Mouse (Mus musculus): ENCODE data around the gene Zbtb49. TPM values are rescaled to one million over a fixed set of nuclear protein-coding genes. Genes with fewer than 3 reads are reported as not detected.

Zbtb49 gene
- total RNA-seq, 2 experiments from 2014 or later, result 16.2 to 18.8 TPM

DNA sequence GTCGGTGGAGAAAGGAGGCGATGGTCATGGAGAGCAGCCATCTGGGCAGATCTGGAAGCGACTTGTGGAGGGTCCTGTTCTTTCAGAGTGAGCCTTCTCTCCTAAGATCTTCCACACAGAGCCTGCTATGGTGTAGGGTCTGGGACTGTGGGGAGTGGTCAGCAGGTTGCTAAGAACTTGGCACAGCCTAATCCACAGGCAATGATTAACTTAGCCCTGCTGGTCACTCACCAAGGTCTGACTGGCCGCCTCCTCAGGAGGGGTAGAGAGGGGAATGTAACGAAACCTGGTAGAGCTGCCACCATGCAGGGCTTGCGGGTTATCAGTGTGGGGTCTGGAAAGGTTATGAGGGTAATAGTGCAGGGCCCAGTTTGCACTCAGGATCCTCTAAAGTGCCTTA lies 79.4 kb downstream of the Zbtb49 start:
- DNase-seq (ENCODE audit: low spot score in 2 of 2), result no peak
- intact Hi-C loops (cut with DNase I), result no loop called here

Other genes with a start within 250 kb of the Zbtb49 start
- 10 to 100 TPM; 38.7 to 39.9 TPM for gene Stx18, start 181.7 kb downstream of the Zbtb49 start, total RNA-seq (2021)
- 100 to 1,000 TPM; 562 to 601 TPM for gene Nsg1, start 60.5 kb downstream of the Zbtb49 start, total RNA-seq (2021)
- 10 to 100 TPM; 10.3 to 11.7 TPM for gene Lyar, start within 50 bp of the Zbtb49 start, total RNA-seq (2021)
- 10 to 100 TPM; 36.1 to 38.0 TPM for gene Tmem128, start 39.7 kb upstream of the Zbtb49 start, total RNA-seq (2021)
- not detected for gene Otop1, start 55.5 kb upstream of the Zbtb49 start, total RNA-seq (2021)
- 1 to 10 TPM; 1.8 to 2.6 TPM for gene Drd5, start 98.9 kb upstream of the Zbtb49 start, total RNA-seq (2021)

Measured in left cerebral cortex, postnatal 14 days (tissue).